Mouse (Mus musculus): ENCODE data around the gene Ctf2.

The Ctf2 gene

DNA sequence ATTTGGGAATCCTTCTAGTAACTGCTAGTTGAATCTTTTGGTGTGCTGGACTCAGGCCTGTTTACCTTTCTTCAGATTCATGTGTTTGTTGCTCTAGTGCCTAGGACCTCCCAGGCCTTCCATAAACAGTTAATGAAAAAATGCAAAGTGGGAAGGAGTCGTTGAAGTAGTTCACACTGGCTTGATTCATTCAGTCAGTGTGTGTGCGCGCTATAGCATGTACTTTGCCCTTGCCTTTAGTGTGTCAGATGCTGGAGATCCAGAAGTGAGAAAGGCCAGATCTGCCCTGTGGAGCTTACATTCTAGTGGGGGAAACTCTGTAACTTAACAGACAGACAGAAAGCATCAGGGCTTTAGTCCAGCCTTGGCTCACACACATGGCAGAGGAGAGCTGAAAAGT, 28.5 kb upstream of the Ctf2 start:
- in situ Hi-C loops (cut with MseI, MboI) = loop anchor here in 1 of 2 experiments (5.0 kb wide), 1 partner anchor 38 kb away; no protein-coding TSS in a partner anchor

GRCm38 (mm10) chr7:127759716-127760115, 27.8 kb upstream of the Ctf2 start:
- in situ Hi-C loops (cut with MseI, MboI) = loop anchor here in 1 of 2 experiments (5.0 kb wide), 1 partner anchor 37 kb away; no protein-coding TSS in a partner anchor

DNA sequence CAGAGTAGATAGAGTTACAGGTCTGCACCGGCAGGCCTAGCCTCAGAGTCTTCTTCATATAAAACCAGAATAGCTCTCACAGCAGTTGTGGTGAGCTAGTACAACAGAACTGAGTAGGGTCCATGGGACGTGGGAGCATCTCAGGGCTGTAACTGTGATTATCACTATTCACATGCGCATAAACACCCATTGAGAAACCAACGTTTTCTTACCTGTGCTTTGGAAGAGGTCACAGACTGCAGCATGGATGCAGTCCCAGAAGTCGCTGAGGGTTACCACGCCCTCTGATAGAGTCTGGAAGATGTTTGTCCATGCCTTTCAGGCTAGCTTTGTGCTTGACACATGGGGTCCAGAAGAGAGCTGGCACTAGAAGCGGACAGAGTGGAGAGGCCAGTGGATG, 21.8 kb upstream of the Ctf2 start:
- in situ Hi-C loops (cut with MseI, MboI) = no loop called here

DNA sequence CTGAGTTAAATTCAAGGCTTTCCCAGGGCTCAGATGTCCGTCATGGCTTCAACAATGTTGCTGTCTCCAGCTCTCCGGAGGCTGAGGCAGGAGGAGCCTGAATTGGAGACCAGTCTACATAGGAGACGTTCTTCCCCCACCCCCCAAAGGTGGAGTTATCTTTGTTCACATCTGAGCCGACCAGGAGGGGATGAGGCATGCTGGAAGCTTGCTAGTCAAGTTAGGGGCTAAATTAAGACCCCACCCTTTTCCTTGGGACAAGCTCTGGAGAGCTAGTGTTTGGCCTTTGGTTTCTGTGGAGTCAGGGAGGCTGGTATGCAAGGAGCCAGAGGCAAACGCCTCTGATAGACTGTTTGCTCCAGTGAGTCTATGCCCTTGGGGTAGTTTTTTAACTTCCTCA, 21.2 kb upstream of the Ctf2 start:
- in situ Hi-C loops (cut with MseI, MboI) = no loop called here

DNA sequence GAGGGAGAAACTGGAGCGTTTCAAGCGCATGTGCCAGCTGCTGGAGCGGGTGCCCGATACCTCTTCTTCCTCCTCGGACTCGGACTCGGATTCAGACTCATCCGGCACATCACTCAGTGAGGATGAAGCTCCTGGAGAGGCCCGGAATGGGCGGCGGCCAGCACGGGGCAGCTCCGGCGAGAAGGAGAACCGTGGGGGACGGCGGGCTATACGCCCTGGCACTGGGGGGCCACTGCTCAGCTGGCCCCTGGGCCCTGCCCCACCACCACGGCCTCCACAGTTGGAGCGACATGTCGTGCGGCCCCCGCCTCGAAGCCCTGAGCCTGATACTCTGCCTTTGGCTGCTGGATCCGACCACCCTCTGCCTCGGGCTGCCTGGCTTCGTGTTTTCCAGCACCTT, 20.1 kb upstream of the Ctf2 start:
- in situ Hi-C loops (cut with MseI, MboI) = no loop called here

DNA sequence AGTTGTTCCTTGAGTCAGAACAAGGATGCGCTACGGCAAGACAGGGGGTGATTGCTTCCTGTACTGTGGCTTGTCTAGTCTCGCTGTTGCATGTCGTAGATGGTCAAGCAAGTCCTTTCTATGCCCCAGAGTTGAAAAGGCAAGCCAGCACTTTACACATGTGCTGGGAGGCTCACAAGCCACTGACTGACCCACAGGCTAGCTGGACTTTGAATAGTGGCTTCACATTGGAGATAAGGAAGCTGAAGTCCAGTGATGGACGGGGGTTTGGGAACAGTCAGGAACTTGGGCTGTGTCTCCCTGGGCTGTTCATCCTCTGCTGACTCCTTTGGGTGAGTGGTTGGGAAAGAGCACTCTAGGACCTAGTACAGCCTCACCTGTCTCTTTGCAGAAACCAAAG, 19.7 kb upstream of the Ctf2 start:
- in situ Hi-C loops (cut with MseI, MboI) = no loop called here

- in situ Hi-C loops (cut with MseI, MboI) = no loop called here
Observed at GRCm38 (mm10) chr7:127750131-127751127, 18.5 kb upstream of the Ctf2 start.

DNA sequence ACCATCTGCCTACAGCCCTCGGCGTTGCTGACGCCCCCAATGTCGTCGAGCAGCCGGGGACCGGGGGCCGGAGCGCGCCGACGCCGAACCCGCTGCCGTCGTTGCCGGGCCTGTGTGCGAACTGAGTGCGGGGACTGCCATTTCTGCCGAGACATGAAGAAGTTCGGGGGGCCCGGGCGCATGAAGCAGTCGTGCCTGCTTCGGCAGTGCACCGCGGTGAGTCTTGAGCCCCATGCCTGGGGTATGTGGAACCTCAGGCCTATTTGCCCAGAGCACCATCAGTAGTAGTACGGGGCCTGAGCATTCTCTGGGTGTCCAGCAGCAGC, 16.2 kb upstream of the Ctf2 start:
- in situ Hi-C loops (cut with MseI, MboI) = no loop called here

DNA sequence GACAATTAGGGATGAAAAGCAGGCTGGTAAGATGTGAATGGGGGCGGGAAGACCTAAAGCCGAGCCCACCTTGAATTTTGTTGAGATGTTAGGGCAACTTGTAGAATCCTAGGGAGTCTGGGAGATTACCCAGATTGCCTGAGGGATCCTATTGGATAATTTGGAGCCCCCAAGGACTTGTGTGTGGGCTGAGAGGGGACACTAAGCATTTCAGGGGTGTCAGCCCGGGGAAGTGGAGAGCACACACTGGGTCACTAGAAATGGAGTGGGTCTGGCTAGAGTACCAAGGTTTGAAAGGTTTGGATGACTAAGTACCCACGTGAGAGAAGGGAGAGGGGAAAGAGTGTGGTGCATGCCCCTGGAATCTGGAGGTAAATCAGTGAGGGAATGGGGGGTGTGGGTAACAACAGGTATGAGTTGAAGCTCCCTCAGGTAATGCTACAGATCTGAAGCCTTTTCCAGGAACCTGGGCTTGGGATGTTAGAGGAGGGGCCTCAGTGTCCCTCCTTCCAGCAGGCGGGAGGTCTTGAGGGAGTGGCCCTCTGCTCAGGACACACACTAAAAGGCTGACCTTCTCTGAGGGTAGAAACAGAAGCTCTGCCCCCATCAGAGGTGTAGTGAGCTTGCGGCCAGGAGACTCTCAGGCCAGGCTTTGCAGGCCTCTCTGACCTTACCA, 15.7 kb upstream of the Ctf2 start:
- in situ Hi-C loops (cut with MseI, MboI) = no loop called here

DNA sequence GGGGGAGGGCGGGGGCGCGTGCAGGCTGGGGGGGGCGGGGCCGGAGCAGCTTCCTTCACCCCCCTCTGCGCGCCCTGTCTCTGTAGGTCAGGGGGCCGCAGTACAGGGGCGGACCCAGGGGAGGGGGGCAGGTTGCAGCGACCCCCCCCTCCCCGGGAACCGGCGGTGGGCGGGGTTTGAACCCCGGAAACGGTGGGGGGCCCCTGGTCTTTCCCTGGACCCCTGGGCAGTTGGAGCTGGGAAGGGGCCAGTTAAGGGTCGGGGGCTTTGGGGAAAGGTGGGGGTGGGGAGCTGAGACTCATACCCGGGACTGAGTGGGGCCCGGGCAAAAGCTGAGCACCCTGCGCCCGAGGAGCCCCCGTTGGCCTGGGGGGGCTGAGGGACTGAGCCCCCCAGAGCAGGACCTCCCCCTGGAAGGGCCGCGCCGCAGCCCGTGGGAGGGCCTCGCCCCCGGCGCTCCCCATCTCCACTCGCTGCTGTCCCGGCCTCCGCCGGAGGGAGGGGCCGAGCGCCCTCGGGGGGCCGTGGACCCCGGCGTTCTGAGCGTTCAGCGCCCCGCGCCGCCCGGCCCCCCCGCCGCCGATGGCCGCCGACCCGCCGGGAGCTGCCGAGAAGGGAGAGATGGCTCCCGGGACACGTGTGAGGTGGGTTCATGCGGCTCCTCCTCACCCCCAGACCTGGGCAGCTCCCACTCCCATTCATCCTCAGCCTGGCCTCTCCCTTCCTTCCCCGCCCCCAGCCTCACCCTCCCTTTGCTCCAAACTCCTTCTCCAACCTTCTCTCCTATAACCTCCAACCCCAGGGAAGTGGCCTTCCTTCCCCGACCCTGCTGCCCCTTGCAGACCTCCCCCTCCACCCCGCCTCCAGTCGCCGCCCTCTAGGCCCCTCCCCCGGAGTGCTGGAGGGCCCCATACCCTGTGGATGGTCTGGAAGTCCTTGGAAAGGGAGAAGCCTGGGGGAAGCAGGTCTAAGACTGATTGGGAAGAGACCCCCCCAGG, 14.8 kb upstream of the Ctf2 start:
- in situ Hi-C loops (cut with MseI, MboI) = no loop called here

GRCm38 (mm10) chr7:127745652-127746493, 13.9 kb upstream of the Ctf2 start:
- in situ Hi-C loops (cut with MseI, MboI) = no loop called here

GRCm38 (mm10) chr7:127745251-127745651, 13.3 kb upstream of the Ctf2 start:
- in situ Hi-C loops (cut with MseI, MboI) = no loop called here

GRCm38 (mm10) chr7:127744366-127745045, 12.5 kb upstream of the Ctf2 start, which contains the start of gene Fbxl19:
Gene Fbxl19 (plus strand): TSS chr7:127744543.
- in situ Hi-C loops (cut with MseI, MboI) = no loop called here

DNA sequence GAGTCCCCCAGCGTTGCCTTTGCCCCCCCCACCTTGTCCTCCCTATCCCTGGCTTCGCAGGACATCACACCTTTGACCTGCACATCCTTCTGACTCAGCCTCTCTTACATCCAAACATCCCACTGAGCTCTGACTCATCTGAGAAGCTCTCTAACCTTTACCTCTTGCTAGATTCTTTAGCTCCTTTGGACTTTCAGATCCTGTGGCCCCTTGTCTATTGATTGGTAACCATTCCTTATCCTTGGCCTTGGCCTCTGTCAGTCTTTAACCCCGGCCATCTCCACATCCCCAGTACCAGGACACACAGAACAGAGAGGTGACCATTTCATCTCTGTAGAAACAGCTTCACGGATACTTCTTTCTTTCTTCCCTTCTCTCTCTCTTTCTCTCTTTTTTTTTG, 1.8 kb downstream of the Ctf2 start:
- in situ Hi-C loops (cut with MseI, MboI) = no loop called here

GRCm38 (mm10) chr7:127727898-127728297, 4.1 kb downstream of the Ctf2 start:
- in situ Hi-C loops (cut with MseI, MboI) = no loop called here

GRCm38 (mm10) chr7:127725924-127726323, 6.0 kb downstream of the Ctf2 start:
- in situ Hi-C loops (cut with MseI, MboI) = no loop called here

GRCm38 (mm10) chr7:127725490-127725889, 6.5 kb downstream of the Ctf2 start:
- in situ Hi-C loops (cut with MseI, MboI) = no loop called here

DNA sequence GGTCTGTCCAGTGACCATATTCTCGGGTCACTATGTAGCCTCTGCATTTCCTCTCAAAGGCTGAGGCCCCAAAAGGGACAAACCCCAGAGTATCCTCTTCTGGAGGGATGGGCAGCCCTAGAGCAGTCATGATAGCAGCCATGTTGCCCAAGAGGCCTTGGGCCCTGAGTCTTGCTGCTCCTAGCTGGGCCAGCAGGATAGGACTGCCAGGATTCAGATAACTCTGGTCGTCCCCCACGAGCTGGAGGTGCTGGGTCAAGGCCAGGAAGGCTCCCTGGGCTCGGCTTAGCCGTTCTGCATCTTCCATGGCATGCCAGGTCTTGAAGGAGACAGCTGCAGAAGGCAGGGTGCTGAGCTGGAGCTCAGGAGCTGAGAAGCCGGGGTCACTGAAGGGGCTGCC, 12.7 kb downstream of the Ctf2 start:
- in situ Hi-C loops (cut with MseI, MboI) = no loop called here

DNA sequence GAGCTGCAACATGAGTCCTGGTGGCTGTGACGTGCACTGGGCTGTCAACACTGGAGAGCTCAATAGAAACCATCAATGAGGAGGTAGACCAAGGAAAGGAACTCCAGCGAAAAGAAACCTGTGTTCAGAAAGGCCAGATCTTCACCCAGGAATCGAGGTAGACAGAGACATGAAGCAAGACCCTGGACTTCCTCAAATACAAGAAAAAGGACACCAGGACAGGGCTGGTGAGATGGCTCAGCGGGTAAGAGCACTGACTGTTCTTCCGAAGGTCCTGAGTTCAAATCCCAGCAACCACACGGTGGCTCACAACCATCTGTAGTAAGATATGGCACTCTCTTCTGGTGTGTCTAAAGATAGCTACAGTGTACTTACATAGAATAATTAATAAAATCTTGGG, 13.6 kb downstream of the Ctf2 start:
- in situ Hi-C loops (cut with MseI, MboI) = no loop called here

DNA sequence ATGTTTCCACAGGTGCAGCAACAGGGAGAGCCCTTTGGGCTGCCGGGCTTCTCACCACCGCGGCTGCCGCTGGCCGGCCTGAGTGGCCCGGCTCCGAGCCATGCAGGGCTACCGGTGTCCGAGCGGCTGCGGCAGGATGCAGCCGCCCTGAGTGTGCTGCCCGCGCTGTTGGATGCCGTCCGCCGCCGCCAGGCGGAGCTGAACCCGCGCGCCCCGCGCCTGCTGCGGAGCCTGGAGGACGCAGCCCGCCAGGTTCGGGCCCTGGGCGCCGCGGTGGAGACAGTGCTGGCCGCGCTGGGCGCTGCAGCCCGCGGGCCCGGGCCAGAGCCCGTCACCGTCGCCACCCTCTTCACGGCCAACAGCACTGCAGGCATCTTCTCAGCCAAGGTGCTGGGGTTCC, 15.0 kb downstream of the Ctf2 start:
- in situ Hi-C loops (cut with MseI, MboI) = no loop called here
